Mouse (Mus musculus): ENCODE data around the gene Mrc2. TPM values are rescaled to one million over a fixed set of nuclear protein-coding genes. Genes with fewer than 3 reads are reported as not detected.

Gene Mrc2
- polyA plus RNA-seq, 1 experiment from 2014 or later: 33.6 TPM

GRCm38 (mm10) chr11:105312311-105312942 is 20.0 kb downstream of the Mrc2 start:
- Histone ChIP-seq H3K27ac (peak overlapping the region; percentile 75), H3K36me3 (peaks cover 4% of the 10 kb centered on the region; the same call in 1 of the 2 replicates), H3K27me3 (no peaks in the 10 kb centered on the region), H3K4me3 (no peak overlapping the region), H3K9ac (no peak overlapping the region), H3K4me2 (no peak overlapping the region), H3K4me1 (peaks cover 58% of the 10 kb centered on the region), H3K9me3 (no peaks in the 10 kb centered on the region)
- ATAC-seq (ENCODE audit: insufficient number of reproducible peaks, low FRiP score, low TSS enrichment, low read depth): 0 out of 2 replicates have a peak, but pooled peaks have one; percentile 11
- 25% methylated on average over 12 of the region's 12 CpGs for WGBS

DNA sequence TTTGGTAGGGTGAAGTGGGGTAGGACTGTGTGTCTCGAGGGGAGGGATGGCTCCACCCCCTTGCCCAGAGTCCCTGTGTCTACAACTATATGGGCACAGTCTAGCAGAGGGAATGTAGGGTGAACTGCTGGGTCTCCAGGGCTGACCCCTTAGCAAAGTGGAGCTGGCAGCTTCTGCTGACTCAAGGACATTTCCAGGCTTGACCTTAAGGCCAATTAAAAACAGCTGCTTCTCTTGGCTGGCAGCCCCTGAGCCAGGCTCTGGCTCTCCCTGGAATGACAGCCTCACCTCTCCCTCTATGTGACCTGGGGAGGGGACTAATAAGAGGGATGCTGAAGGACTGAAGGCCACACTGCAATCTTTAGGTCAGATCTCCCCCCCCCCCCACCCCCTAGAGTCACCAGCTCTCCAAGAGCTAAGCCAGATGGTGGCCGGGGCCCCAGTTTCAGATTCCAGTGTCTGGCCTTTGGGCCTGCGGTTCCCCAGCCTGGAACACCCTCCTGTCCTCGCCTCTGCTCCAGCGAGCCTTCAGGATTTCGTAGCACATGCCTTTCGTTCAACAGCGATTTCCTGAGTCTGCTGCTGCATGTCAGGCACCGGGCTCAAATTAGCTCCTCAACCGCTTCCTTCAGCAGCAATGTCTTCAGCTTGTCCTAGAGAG is 20.7 kb downstream of the Mrc2 start:
- peaks cover 4% of the 10 kb centered on the region; the same call in 1 of the 2 replicates for H3K36me3 ChIP-seq
- 0 out of 2 replicates have a peak, but pooled peaks have one; percentile 32 for ATAC-seq (ENCODE audit: insufficient number of reproducible peaks, low FRiP score, low TSS enrichment, low read depth)
- no peaks in the 10 kb centered on the region for H3K9me3 ChIP-seq
- H3K4me3 ChIP-seq: no peak overlapping the region
- peaks cover 58% of the 10 kb centered on the region for H3K4me1 ChIP-seq
- H3K4me2 ChIP-seq: peak overlapping the region; percentile 6; the same call in 1 of the 2 replicates
- H3K9ac ChIP-seq: no peak overlapping the region
- H3K27me3 ChIP-seq: no peaks in the 10 kb centered on the region
- WGBS: 21% methylated on average over 10 of the region's 10 CpGs
- H3K27ac ChIP-seq: peak overlapping the region; percentile 75

GRCm38 (mm10) chr11:105313633-105314014 is 21.2 kb downstream of the Mrc2 start:
- Histone ChIP-seq H3K4me1 (peaks cover 57% of the 10 kb centered on the region), H3K4me2 (peak overlapping the region; percentile 6; the same call in 1 of the 2 replicates)
- WGBS: 27% methylated on average over 8 of the region's 8 CpGs

GRCm38 (mm10) chr11:105315296-105315695 is 22.9 kb downstream of the Mrc2 start:
- no peak overlapping the region for H3K9ac ChIP-seq
- WGBS: 79% methylated on average over 8 of the region's 8 CpGs
- H3K4me1 ChIP-seq: peaks cover 48% of the 10 kb centered on the region
- no peak for ATAC-seq (ENCODE audit: insufficient number of reproducible peaks, low FRiP score, low TSS enrichment, low read depth)
- H3K4me3 ChIP-seq: no peak overlapping the region
- H3K4me2 ChIP-seq: no peak overlapping the region
- peaks cover 13% of the 10 kb centered on the region; the same call in 1 of the 2 replicates for H3K36me3 ChIP-seq
- no peaks in the 10 kb centered on the region for H3K27me3 ChIP-seq
- H3K9me3 ChIP-seq: no peaks in the 10 kb centered on the region
- H3K27ac ChIP-seq: no peak overlapping the region

More at GRCm38 (mm10) chr11:105313633-105314014, 21.2 kb downstream of the Mrc2 start:
- Histone ChIP-seq H3K36me3 (peaks cover 5% of the 10 kb centered on the region; the same call in 1 of the 2 replicates), H3K27me3 (no peaks in the 10 kb centered on the region), H3K27ac (peak overlapping the region; percentile 75), H3K4me3 (no peak overlapping the region), H3K9me3 (no peaks in the 10 kb centered on the region), H3K9ac (no peak overlapping the region)
- ATAC-seq (ENCODE audit: insufficient number of reproducible peaks, low FRiP score, low TSS enrichment, low read depth): no peak

DNA sequence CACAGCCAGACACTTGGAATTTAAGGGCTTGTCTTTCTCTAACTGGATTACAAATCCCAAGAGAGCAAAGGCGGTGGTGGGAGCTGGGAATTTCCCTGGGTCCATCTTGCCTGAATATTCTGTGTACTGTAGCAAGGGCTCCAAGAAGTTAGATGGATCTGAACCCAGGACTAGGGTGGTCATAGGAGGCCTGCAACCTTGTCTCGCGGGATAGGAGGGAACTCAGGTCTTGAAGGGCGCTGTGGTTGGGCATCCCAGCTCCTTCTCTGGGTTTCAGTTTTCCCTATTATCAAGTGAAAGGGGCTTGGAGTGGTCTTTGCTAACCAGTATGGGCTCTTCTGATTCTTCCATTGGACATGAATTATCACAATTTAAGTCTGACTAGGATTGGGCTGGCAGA is 23.7 kb downstream of the Mrc2 start:
- WGBS: 90% methylated on average over 4 of the region's 4 CpGs
- no peak for ATAC-seq (ENCODE audit: insufficient number of reproducible peaks, low FRiP score, low TSS enrichment, low read depth)
- no peak overlapping the region for H3K27ac ChIP-seq
- H3K27me3 ChIP-seq: no peaks in the 10 kb centered on the region
- peaks cover 13% of the 10 kb centered on the region; the same call in 1 of the 2 replicates for H3K36me3 ChIP-seq
- peaks cover 42% of the 10 kb centered on the region for H3K4me1 ChIP-seq
- H3K9me3 ChIP-seq: no peaks in the 10 kb centered on the region
- no peak overlapping the region for H3K9ac ChIP-seq
- no peak overlapping the region for H3K4me3 ChIP-seq
- H3K4me2 ChIP-seq: no peak overlapping the region

- no peak overlapping the region for H3K4me2 ChIP-seq
- no peak overlapping the region for H3K27ac ChIP-seq
- no peaks in the 10 kb centered on the region for H3K27me3 ChIP-seq
- peaks cover 26% of the 10 kb centered on the region for H3K4me1 ChIP-seq
- WGBS: 90% methylated on average over 6 of the region's 6 CpGs
- H3K9ac ChIP-seq: no peak overlapping the region
- no peak for ATAC-seq (ENCODE audit: insufficient number of reproducible peaks, low FRiP score, low TSS enrichment, low read depth)
- H3K4me3 ChIP-seq: no peak overlapping the region
- H3K36me3 ChIP-seq: peaks cover 13% of the 10 kb centered on the region; the same call in 1 of the 2 replicates
- no peaks in the 10 kb centered on the region for H3K9me3 ChIP-seq
Observed at GRCm38 (mm10) chr11:105317769-105318168, 25.3 kb downstream of the Mrc2 start.

DNA sequence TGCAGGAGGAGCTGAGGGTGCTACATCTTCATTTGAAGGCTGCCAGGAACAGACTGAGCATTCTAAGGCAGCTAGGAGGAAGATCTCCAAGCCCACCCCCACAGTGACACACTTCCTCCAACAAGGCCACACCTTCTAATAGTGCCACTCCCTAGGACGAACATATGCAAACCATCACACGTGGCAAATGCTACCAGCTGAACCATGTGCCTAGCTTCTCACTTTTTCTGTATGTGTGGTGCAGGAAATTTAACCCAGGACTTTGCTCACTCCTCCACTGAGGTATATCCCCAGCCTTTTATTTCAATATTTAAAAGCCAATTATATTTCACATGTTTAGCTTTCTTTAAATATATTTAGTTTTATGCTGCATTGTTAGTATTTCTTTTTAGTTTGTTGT is 28.6 kb downstream of the Mrc2 start:
- Histone ChIP-seq H3K4me2 (no peak overlapping the region), H3K9ac (no peak overlapping the region), H3K36me3 (peaks cover 24% of the 10 kb centered on the region), H3K27ac (no peak overlapping the region), H3K4me3 (no peak overlapping the region), H3K4me1 (no peaks in the 10 kb centered on the region; the same call in 1 of the 2 replicates), H3K27me3 (no peaks in the 10 kb centered on the region), H3K9me3 (no peaks in the 10 kb centered on the region)
- no peak for ATAC-seq (ENCODE audit: insufficient number of reproducible peaks, low FRiP score, low TSS enrichment, low read depth)
- 44% methylated on average over 2 of the region's 2 CpGs for WGBS

- no peak for ATAC-seq (ENCODE audit: insufficient number of reproducible peaks, low FRiP score, low TSS enrichment, low read depth)
- Histone ChIP-seq H3K27ac (no peak overlapping the region), H3K9me3 (no peaks in the 10 kb centered on the region), H3K4me1 (no peaks in the 10 kb centered on the region), H3K9ac (no peak overlapping the region), H3K36me3 (peaks cover 39% of the 10 kb centered on the region), H3K4me3 (no peak overlapping the region), H3K27me3 (no peaks in the 10 kb centered on the region), H3K4me2 (no peak overlapping the region)
- 79% methylated on average over 5 of the region's 5 CpGs for WGBS
Observed at GRCm38 (mm10) chr11:105323530-105323929, 31.1 kb downstream of the Mrc2 start.

- Histone ChIP-seq H3K27me3 (no peaks in the 10 kb centered on the region), H3K9me3 (no peaks in the 10 kb centered on the region), H3K4me2 (no peak overlapping the region), H3K4me3 (no peak overlapping the region), H3K4me1 (peaks cover 26% of the 10 kb centered on the region), H3K36me3 (peaks cover 50% of the 10 kb centered on the region), H3K27ac (no peak overlapping the region), H3K9ac (no peak overlapping the region)
- WGBS: 86% methylated on average over 3 of the region's 3 CpGs
- no peak for ATAC-seq (ENCODE audit: insufficient number of reproducible peaks, low FRiP score, low TSS enrichment, low read depth)
Observed at GRCm38 (mm10) chr11:105327101-105327500, 34.7 kb downstream of the Mrc2 start.

- H3K27me3 ChIP-seq: no peaks in the 10 kb centered on the region
- H3K9me3 ChIP-seq: no peaks in the 10 kb centered on the region
- H3K36me3 ChIP-seq: peaks cover 55% of the 10 kb centered on the region
- no peak overlapping the region for H3K4me3 ChIP-seq
- peaks cover 40% of the 10 kb centered on the region for H3K4me1 ChIP-seq
- 57% methylated on average over 9 of the region's 9 CpGs for WGBS
- no peak overlapping the region for H3K4me2 ChIP-seq
- H3K9ac ChIP-seq: no peak overlapping the region
- peak overlapping the region; percentile 28 for H3K27ac ChIP-seq
- ATAC-seq (ENCODE audit: insufficient number of reproducible peaks, low FRiP score, low TSS enrichment, low read depth): no peak
Observed at GRCm38 (mm10) chr11:105329962-105330361, 37.5 kb downstream of the Mrc2 start.

GRCm38 (mm10) chr11:105331129-105331528 is 38.7 kb downstream of the Mrc2 start:
- Histone ChIP-seq H3K27me3 (no peaks in the 10 kb centered on the region), H3K9ac (no peak overlapping the region), H3K36me3 (peaks cover 49% of the 10 kb centered on the region), H3K4me1 (peaks cover 40% of the 10 kb centered on the region), H3K9me3 (no peaks in the 10 kb centered on the region), H3K4me2 (no peak overlapping the region), H3K27ac (peak overlapping the region; percentile 34; the same call in 1 of the 2 replicates), H3K4me3 (no peak overlapping the region)
- WGBS: 66% methylated on average over 3 of the region's 3 CpGs
- no peak for ATAC-seq (ENCODE audit: insufficient number of reproducible peaks, low FRiP score, low TSS enrichment, low read depth)

DNA sequence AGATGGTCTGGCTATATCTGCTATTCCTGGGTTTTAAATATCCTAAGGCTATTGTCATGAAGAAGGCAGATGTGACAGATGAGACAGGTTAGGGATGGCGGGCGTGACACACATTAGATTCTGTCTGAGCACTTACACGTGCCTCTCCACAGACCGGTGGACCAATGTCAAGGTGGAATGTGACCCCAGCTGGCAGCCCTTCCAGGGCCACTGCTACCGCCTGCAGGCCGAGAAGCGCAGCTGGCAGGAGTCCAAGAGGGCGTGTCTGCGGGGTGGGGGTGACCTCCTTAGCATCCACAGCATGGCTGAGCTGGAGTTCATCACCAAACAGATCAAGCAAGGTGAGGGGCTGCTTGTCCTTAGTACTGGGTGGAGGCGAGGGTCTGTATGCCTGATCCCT is 39.3 kb downstream of the Mrc2 start:
- no peak for ATAC-seq (ENCODE audit: insufficient number of reproducible peaks, low FRiP score, low TSS enrichment, low read depth)
- no peak overlapping the region for H3K4me2 ChIP-seq
- H3K9me3 ChIP-seq: no peaks in the 10 kb centered on the region
- no peak overlapping the region for H3K4me3 ChIP-seq
- WGBS: 41% methylated on average over 10 of the region's 10 CpGs
- no peaks in the 10 kb centered on the region for H3K27me3 ChIP-seq
- H3K9ac ChIP-seq: no peak overlapping the region
- H3K36me3 ChIP-seq: peaks cover 51% of the 10 kb centered on the region
- peaks cover 40% of the 10 kb centered on the region for H3K4me1 ChIP-seq
- H3K27ac ChIP-seq: no peak overlapping the region

Measured in limb, embryonic 15.5 days (tissue).